Mouse (Mus musculus) liver, embryonic 14.5 days (tissue): ENCODE results near the gene Akt2. TPM values are rescaled to one million over a fixed set of nuclear protein-coding genes. Genes with fewer than 3 reads are reported as not detected.

ENCODE experiments used
- ATAC-seq: fragments of 200-750 bp; cut with Nextera tagmentation; 2 replicates; pipeline ENCODE4 v1.8.0; 2017; ENCODE audit warnings: moderate number of reproducible peaks, mild to moderate bottlenecking, moderate library complexity; ENCODE audit not compliant: insufficient read depth
- DNase-seq, 3 experiments: peaks; one replicate each; pipeline ENCODE4 v3.0.0-alpha.2; 2012 to 2013; ENCODE audit warnings: low read depth in 3 of 3, low spot score in 3 of 3
- H3K27ac ChIP-seq: fragments of 300-500 bp; sonication (generic); 2 replicates; pipeline ENCODE4 v1.5.1; 2014; ENCODE audit warnings: moderate library complexity, mild to moderate bottlenecking, control low read depth, inconsistent platforms
- H3K27me3 ChIP-seq: fragments of 300-500 bp; sonication (generic); 2 replicates; pipeline ENCODE4 v1.6.1; 2014; ENCODE audit warnings: mild to moderate bottlenecking, low read length, moderate library complexity; ENCODE audit not compliant: control insufficient read depth, insufficient read depth
- H3K36me3 ChIP-seq: fragments of 300-500 bp; sonication (generic); replicated peaks from 2 replicates; pipeline ENCODE4 v1.6.1; 2014; ENCODE audit warnings: low read depth; ENCODE audit not compliant: control insufficient read depth, insufficient read depth
- H3K4me1 ChIP-seq, 2 experiments: fragments of 200-500 bp in 1 of 2; fragments of 300-500 bp in 1 of 2; sonication (generic) in 1 of 2; replicated peaks; 2 replicates each; pipeline ENCODE4 v1.6.1; 2012 to 2014; ENCODE audit warnings: antibody characterized with exemption in 1 of 2, inconsistent platforms in 1 of 2, low read length in 1 of 2; ENCODE audit not compliant: control insufficient read depth in 2 of 2, insufficient read depth in 2 of 2
- H3K4me2 ChIP-seq: fragments of 300-500 bp; sonication (generic); 2 replicates; pipeline ENCODE4 v1.6.1; 2014; ENCODE audit warnings: low read depth, mild to moderate bottlenecking, control low read depth, moderate library complexity
- H3K4me3 ChIP-seq, 2 experiments: fragments of 200-500 bp in 1 of 2; fragments of 300-500 bp in 1 of 2; sonication (generic) in 1 of 2; 2 replicates each; pipeline ENCODE4 v1.5.1; 2012 to 2014; ENCODE audit warnings: low read depth in 2 of 2, low read length in 2 of 2, mild to moderate bottlenecking in 2 of 2, control low read depth in 1 of 2, inconsistent platforms in 1 of 2, moderate library complexity in 1 of 2; ENCODE audit not compliant: insufficient read depth in 1 of 2
- H3K9ac ChIP-seq: fragments of 300-500 bp; sonication (generic); replicated peaks from 2 replicates; pipeline ENCODE4 v1.6.1; 2014; ENCODE audit warnings: mild to moderate bottlenecking, control low read depth, moderate library complexity
- H3K9me3 ChIP-seq: fragments of 300-500 bp; sonication (generic); 2 replicates; pipeline ENCODE4 v1.6.1; 2016; ENCODE audit warnings: low read length, mixed read lengths; ENCODE audit not compliant: control insufficient read depth
- CTCF ChIP-seq: IDR thresholded peaks from 2 replicates; pipeline ENCODE4 v1.5.1; 2016; ENCODE audit warnings: antibody characterized with exemption, low read depth, control low read depth
- EP300 ChIP-seq: IDR thresholded peaks from 2 replicates; pipeline ENCODE4 v1.6.1; 2016; ENCODE audit warnings: antibody characterized with exemption, low read depth
- WGBS: fragments of 180-500 bp; shearing (Covaris S2); extraction: QIAGEN DNeasy Blood & Tissue Kit; methylation state at CpG from one replicate; pipeline ENCODE4 v1.1.7; 2014; ENCODE audit not compliant: insufficient replicate concordance; 5-methylcytosine and 5-hydroxymethylcytosine counted together
- polyA plus RNA-seq, 2 experiments: library from polyadenylated mRNA; depleted of rRNA in 1 of 2; stranded (reverse) in 1 of 2; unstranded in 1 of 2; fragments of >200 nt; fragmentation: Nextera tagmentation in 1 of 2; extraction: Ambion mirVana in 1 of 2; gene quantifications; 2 replicates each; pipeline versions ENCODE4 v1.2.1 to v1.2.3; 2012 to 2014

Gene Akt2
- polyA plus RNA-seq, 2 experiments: 21.5 to 23.2 TPM

DNA sequence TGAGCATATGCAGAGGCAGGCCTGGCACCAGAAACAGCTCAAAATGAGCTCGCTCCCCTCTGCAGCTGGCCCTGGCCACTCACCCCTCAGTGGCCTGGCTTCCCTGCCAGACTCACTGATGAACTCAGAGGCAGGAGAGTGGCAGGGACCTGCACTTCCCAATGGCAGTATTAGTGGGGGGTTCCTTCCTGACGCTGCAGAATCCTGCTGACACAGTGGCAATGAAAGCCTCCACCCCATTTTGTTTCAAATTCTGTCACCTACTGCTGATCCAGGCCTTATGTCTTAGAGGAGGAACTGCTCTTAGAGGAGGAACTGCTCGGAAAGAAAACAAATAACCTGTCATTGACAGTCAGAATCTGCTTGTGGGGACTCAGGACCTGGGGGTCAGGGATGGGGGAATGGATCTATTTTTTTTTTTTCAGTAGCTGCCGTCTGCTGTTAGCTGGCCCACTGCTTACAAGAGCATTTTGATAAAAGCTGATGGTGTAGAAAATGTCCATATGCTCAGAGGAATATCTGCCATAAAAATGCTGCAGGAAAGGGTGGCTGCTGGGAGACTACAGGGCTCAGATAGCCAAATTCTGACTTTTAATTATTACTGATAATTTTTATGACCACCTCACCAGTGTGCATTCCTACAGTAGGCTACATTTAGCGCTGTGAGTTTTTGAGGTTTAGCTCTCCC, 13.5 kb downstream of the Akt2 start:
- no peak for DNase-seq
- H3K27ac ChIP-seq: no peak overlapping the region
- no peak overlapping the region for H3K9ac ChIP-seq
- H3K4me2 ChIP-seq: no peak overlapping the region
- no peak for TF ChIP-seq EP300
- no peak for TF ChIP-seq CTCF
- no peaks in the 10 kb centered on the region for H3K9me3 ChIP-seq
- H3K36me3 ChIP-seq: peaks cover 7% of the 10 kb centered on the region
- no peak for ATAC-seq
- WGBS: 52% methylated on average over 5 of the region's 5 CpGs
- peaks cover 0 to 14% of the 10 kb centered on the region in 2 experiments; a peak in 2 of 4 replicates for H3K4me1 ChIP-seq
- H3K4me3 ChIP-seq: no peak overlapping the region
- no peaks in the 10 kb centered on the region for H3K27me3 ChIP-seq

DNA sequence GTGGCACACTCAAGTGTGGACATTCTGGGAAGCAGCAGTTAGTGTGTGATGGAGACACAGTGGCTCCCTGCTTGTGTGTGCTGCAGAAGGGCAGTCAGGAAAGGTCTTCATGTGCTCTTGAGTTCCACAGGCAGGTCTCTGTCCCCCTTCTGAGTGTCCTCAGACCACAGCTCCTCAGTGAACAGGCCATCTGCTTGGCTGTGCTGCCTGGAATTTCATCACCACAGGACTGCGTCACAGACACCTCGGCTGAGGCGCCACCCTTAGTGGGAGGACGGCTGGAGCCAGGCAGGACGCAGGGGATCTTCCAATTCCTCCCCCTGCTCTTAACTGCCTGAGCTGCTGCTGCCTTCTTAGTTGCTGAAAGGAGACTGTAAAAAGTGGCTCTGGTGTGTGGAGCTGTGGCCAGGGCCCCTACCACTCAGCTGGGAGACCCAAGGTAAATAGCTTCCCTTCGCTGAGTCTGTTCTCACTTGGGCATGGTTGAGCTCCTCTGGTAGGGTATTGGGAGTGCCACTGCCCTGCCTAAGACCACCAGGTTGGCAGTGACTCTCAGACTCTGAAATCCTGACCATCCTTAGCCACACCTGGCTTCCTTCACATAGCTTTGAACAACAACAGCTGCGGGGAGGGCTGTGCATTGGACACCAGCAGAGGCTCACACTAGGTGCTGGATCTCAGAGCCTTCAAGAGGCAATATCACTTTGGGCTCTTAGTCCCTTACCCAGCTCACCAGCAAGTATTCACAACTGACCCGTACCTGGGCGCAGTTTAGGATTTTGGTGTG, 14.3 kb downstream of the Akt2 start:
- H3K27me3 ChIP-seq: no peaks in the 10 kb centered on the region
- 77% methylated on average over 9 of the region's 9 CpGs for WGBS
- H3K27ac ChIP-seq: no peak overlapping the region
- no peak overlapping the region for H3K4me3 ChIP-seq
- H3K9ac ChIP-seq: no peak overlapping the region
- no peak overlapping the region for H3K4me2 ChIP-seq
- no peaks in the 10 kb centered on the region for H3K9me3 ChIP-seq
- H3K4me1 ChIP-seq: peaks cover 0 to 14% of the 10 kb centered on the region in 2 experiments; a peak in 2 of 4 replicates
- ATAC-seq (no peak), DNase-seq (no peak)
- peaks cover 11% of the 10 kb centered on the region for H3K36me3 ChIP-seq
- TF ChIP-seq EP300 (no peak), CTCF (no peak)

DNA sequence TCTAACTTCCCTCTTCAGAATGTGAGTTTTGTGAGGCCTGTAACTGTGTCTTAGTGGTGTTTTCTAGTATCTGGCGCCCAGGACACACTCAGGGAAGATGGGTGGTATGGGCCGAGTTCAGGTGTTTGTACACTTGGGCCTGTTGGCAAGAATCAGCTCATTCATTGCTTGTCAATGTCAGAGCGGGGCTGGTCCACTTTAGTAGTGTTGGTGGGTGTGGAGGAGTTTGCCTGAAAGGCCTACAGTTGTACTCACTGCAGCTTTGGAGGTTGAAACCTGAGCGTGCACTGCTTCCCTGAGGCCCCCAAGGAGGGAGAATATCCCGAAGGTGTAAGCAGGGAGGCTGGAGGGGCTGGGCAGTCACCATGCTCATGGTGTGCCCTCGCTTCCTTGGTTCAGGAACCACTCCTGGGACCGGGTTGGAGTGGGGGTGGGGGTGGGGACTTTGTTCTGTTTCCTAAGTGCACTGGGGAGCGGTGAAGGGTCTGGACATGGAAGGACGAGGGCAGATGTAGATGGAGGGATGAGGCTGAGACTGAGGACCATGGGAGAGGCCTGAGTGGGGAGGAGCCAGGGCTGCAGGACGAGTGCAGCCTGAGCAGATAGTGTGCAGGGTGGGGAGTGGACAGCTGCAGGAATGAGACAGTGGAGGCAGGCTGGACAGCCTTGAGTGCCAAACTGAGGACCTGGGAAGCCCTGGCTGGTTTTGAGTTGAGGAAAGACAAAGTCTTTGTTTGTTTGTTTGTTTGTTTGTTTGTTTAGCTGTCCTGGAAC, 15.3 kb downstream of the Akt2 start:
- no peak overlapping the region for H3K9ac ChIP-seq

DNA sequence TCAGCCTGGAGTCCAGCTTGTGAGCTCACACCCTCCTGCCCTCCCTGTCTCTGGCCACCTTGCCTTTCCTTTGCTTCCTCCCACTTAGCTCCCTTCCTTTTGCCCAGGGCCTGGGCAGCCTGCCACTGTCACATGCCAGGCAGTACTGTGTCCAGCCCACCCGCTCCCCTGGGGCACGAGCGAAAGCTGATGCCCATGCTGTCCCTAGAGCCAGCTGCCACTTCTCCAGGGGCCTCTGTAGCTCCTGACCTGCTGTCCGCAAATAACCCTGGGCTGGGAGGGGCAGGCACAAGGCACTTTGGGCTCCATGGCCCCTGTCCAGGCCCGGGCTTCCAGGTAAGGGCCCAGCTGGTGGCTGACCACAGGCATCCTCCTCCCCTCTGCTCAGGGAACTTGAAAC, 16.2 kb downstream of the Akt2 start:
- no peaks in the 10 kb centered on the region for H3K27me3 ChIP-seq
- DNase-seq (no peak), ATAC-seq (no peak)
- H3K4me2 ChIP-seq: no peak overlapping the region
- peaks cover 11% of the 10 kb centered on the region for H3K36me3 ChIP-seq
- H3K27ac ChIP-seq: no peak overlapping the region
- TF ChIP-seq EP300 (no peak), CTCF (no peak)
- no peak overlapping the region for H3K4me3 ChIP-seq
- peaks cover 0 to 10% of the 10 kb centered on the region in 2 experiments; a peak in 2 of 4 replicates for H3K4me1 ChIP-seq
- H3K9ac ChIP-seq: no peak overlapping the region
- 65% methylated on average over 5 of the region's 5 CpGs for WGBS
- no peaks in the 10 kb centered on the region for H3K9me3 ChIP-seq

More for the DNA sequence above, 15.3 kb downstream of the Akt2 start:
- ATAC-seq (no peak), DNase-seq (no peak)
- peaks cover 11% of the 10 kb centered on the region for H3K36me3 ChIP-seq
- H3K27ac ChIP-seq: no peak overlapping the region
- no peaks in the 10 kb centered on the region for H3K27me3 ChIP-seq
- H3K9me3 ChIP-seq: no peaks in the 10 kb centered on the region
- peaks cover 0 to 14% of the 10 kb centered on the region in 2 experiments; a peak in 2 of 4 replicates for H3K4me1 ChIP-seq
- WGBS: 57% methylated on average over 10 of the region's 10 CpGs
- TF ChIP-seq EP300: no peak
- TF ChIP-seq CTCF: no peak
- H3K4me2 ChIP-seq: no peak overlapping the region
- H3K4me3 ChIP-seq: no peak overlapping the region
